Mouse (Mus musculus) ES-Bruce4 (cell line): Measurements from ENCODE around the gene Ptpn18. TPM values are rescaled to one million over a fixed set of nuclear protein-coding genes. Genes with fewer than 3 reads are reported as not detected.
A peak's percentile ranks its signal among the peaks of the same experiment; 100 is the strongest.

ENCODE experiments used
- H3K27ac ChIP-seq: 2 replicates; pipeline ENCODE4 v1.5.1; 2012; ENCODE audit warnings: low read length, inconsistent platforms; ENCODE audit not compliant: insufficient read depth
- H3K27me3 ChIP-seq: 2 replicates; pipeline ENCODE4 v1.6.1; 2012; ENCODE audit warnings: mild to moderate bottlenecking, low read length, inconsistent platforms; ENCODE audit not compliant: control insufficient read depth, poor library complexity, insufficient read depth, severe bottlenecking
- H3K36me3 ChIP-seq: 2 replicates; pipeline ENCODE4 v1.6.1; 2012; ENCODE audit warnings: inconsistent platforms, mild to moderate bottlenecking, low read length, moderate library complexity; ENCODE audit not compliant: control insufficient read depth, poor library complexity, insufficient read depth, severe bottlenecking
- H3K4me1 ChIP-seq: one replicate; pipeline ENCODE4 v1.8.1; 2011; ENCODE audit warnings: low read length; ENCODE audit not compliant: control insufficient read depth, insufficient read depth
- H3K4me3 ChIP-seq: 2 replicates; pipeline ENCODE4 v1.5.1; 2011; ENCODE audit warnings: low read depth, mild to moderate bottlenecking, low read length
- H3K9ac ChIP-seq: 2 replicates; pipeline ENCODE4 v1.6.1; 2012; ENCODE audit warnings: low read depth, mild to moderate bottlenecking, inconsistent platforms; ENCODE audit not compliant: poor library complexity, severe bottlenecking
- H3K9me3 ChIP-seq: replicated peaks from 2 replicates; pipeline ENCODE4 v1.6.1; 2012; ENCODE audit warnings: mild to moderate bottlenecking, low read length, inconsistent platforms; ENCODE audit not compliant: control insufficient read depth, poor library complexity, insufficient read depth, severe bottlenecking
- CTCF ChIP-seq: IDR thresholded peaks from one replicate; pipeline ENCODE4 v1.8.1; 2011; ENCODE audit warnings: low read depth, low read length
- EP300 ChIP-seq: IDR thresholded peaks from 2 replicates; pipeline ENCODE4 v1.6.1; 2011; ENCODE audit warnings: low read depth, low read length; ENCODE audit not compliant: insufficient read depth
- POLR2A ChIP-seq: IDR thresholded peaks from one replicate; pipeline ENCODE4 v1.8.1; 2011; ENCODE audit warnings: low read length; ENCODE audit not compliant: insufficient read depth
- polyA plus RNA-seq: library from polyadenylated mRNA; stranded (reverse); fragments of >200 nt; gene quantifications from 2 replicates; pipeline ENCODE4 v1.2.4, GENCODE M21; 2011; ENCODE audit warnings: low read depth; ENCODE audit not compliant: missing spikeins, insufficient read depth, insufficient read length

Ptpn18 gene
- polyA plus RNA-seq, 1 experiment: 3.2 TPM

DNA sequence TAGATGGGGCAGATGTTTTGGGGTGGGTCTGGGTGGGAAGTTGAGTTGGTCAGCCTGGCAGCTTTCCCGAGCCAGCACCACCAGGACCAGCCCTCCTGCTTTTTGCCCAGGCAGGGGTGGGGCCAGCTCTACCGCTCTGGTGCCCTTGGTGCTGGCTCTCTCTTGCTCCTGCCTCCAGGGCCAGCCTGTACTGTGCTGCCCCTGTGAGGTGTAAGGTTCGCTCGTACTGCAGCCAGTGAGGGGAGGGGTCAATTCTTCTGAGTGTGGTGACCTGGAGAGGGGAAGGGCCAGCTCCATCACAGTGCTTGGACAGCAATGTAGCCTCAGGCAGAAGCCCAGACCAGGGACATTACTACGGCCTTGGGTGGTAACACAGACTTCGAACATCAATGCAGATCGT, 45.7 kb downstream of the Ptpn18 start:
- Histone ChIP-seq H3K36me3 (no peaks in the 10 kb centered on the region), H3K27me3 (no peaks in the 10 kb centered on the region)

DNA sequence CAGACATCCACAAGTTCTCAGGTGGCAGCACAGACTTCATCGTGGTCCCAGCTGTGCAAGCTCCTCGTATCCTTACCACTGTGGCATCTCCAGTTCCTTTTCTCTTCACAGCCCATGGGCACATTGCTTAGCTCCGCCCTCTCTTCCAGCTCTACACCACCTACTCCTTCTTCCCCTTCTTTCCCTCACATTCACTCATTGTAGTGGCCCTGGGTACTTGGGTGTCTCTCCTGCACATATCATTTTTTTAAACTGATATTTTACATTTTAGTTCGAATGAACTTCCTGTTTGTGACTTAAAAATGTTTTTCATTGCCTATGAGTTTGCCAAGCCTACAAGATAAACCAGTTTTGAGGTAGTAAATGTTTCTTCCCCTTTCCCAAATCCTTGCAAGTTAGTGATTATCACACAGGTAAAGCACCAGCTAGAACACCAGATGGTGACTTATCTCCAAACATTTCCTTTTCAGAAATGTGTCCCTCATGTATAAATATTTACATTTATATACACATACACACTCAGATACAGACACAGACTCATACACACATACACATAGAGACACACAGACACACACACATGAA, 46.5 kb downstream of the Ptpn18 start:
- H3K27ac ChIP-seq: no peak overlapping the region
- H3K9me3 ChIP-seq: no peaks in the 10 kb centered on the region
- no peaks in the 10 kb centered on the region for H3K27me3 ChIP-seq
- H3K9ac ChIP-seq: no peak overlapping the region
- TF ChIP-seq CTCF (no peak), EP300 (no peak), POLR2A (no peak)
- no peak overlapping the region for H3K4me3 ChIP-seq
- no peaks in the 10 kb centered on the region for H3K4me1 ChIP-seq
- H3K36me3 ChIP-seq: no peaks in the 10 kb centered on the region

More for the DNA sequence above, 45.7 kb downstream of the Ptpn18 start:
- Histone ChIP-seq H3K4me3 (no peak overlapping the region), H3K27ac (no peak overlapping the region), H3K9me3 (no peaks in the 10 kb centered on the region), H3K4me1 (no peaks in the 10 kb centered on the region), H3K9ac (no peak overlapping the region)
- TF ChIP-seq EP300 (no peak), POLR2A (no peak), CTCF (no peak)

DNA sequence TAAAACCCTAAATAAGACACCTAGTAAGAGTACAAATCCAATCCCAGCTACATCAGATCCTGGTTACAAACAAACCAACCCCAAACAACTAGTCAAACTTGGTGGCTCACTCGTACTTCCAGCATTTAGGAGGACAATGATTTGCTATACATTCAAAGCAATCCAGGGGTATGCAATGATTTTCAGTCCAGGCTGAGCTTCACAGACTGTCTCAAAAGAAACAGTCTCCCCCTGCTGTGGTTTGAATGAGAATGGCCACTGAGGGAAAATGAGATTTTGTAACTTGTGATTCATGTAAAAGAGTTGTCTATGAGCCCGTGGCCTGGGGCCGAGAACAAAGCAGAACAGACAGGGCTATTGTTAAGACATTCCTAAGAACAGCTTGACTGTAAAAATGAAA, 48.4 kb downstream of the Ptpn18 start:
- Histone ChIP-seq H3K4me1 (no peaks in the 10 kb centered on the region), H3K9ac (no peak overlapping the region), H3K36me3 (no peaks in the 10 kb centered on the region), H3K27ac (no peak overlapping the region), H3K4me3 (no peak overlapping the region), H3K27me3 (no peaks in the 10 kb centered on the region), H3K9me3 (no peaks in the 10 kb centered on the region)
- no peak for TF ChIP-seq CTCF
- TF ChIP-seq POLR2A: no peak
- no peak for TF ChIP-seq EP300

DNA sequence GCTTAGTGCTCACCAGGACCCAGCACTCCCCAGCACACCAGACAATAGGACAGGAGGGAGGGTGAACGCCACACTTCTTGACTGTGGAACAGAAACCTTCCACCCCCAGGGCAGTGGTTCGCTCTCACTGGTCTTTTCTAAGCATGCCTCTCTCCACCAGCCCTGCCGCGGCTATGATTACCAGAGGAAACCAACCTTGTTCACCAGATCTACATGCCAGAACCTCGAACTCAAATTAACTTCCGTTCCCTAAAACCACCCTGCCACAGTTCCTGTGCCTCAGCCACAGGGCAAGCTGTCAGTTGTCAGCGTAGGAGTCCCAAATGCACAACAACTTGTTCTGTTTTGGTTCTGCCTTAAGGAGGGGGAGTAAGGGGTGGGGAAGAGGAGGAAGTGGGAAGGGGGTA, 51.0 kb downstream of the Ptpn18 start:
- peak overlapping the region; percentile 17; the same call in 1 of the 2 replicates for H3K4me3 ChIP-seq

DNA sequence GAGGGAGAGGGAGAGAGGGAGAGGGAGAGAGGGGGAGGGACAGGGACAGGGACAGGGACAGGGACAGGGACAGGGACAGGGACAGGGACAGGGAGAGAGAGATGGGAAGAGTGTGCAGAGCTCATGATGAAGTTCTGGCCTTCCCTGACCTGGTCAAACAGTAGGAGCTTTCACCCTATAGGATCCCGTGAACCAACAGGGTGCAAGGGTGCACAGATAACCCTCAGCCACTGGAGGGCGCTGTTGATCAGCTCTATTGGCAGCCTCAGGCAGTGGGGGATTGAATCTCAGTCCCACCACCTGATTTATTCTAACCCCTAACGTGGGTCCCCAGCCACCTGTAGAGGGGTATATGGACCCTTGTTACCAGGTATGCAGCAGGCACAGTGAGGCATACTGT, 51.5 kb downstream of the Ptpn18 start:
- Histone ChIP-seq H3K27ac (no peak overlapping the region), H3K4me1 (no peaks in the 10 kb centered on the region), H3K9ac (no peak overlapping the region), H3K9me3 (no peaks in the 10 kb centered on the region), H3K27me3 (no peaks in the 10 kb centered on the region), H3K4me3 (no peak overlapping the region), H3K36me3 (no peaks in the 10 kb centered on the region)
- TF ChIP-seq CTCF (peak; percentile 97), POLR2A (no peak), EP300 (no peak)

More for the DNA sequence above, 51.0 kb downstream of the Ptpn18 start:
- Histone ChIP-seq H3K9ac (no peak overlapping the region), H3K27ac (no peak overlapping the region), H3K27me3 (no peaks in the 10 kb centered on the region), H3K9me3 (no peaks in the 10 kb centered on the region), H3K4me1 (no peaks in the 10 kb centered on the region), H3K36me3 (no peaks in the 10 kb centered on the region)
- TF ChIP-seq EP300 (no peak), POLR2A (no peak), CTCF (no peak)

DNA sequence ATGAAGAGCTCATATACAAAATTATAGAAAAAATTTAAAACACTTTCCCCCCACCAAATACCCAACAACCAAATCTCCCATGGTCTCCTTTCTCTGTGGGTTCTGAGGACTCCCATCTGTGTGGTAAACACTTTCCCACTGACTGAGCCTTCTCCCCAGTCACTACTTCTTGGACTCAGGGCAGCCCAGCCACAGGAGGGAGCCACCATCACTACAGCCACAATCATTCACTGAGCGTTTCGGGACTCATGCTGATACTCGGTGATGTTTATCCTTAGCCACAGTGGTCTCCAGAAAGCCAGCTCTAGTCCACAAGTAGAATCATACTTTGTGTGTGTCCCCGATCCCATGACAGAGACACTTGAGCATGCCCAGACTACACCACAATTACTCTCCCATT, 53.5 kb downstream of the Ptpn18 start:
- Histone ChIP-seq H3K4me1 (no peaks in the 10 kb centered on the region), H3K9me3 (no peaks in the 10 kb centered on the region), H3K27me3 (no peaks in the 10 kb centered on the region), H3K36me3 (no peaks in the 10 kb centered on the region), H3K9ac (no peak overlapping the region), H3K27ac (no peak overlapping the region), H3K4me3 (no peak overlapping the region)
- TF ChIP-seq CTCF (peak; percentile 17), POLR2A (no peak)
